Mouse (Mus musculus) adrenal gland, adult 2 months (tissue): ENCODE results near the gene Hhat. TPM values are rescaled to one million over a fixed set of nuclear protein-coding genes. Genes with fewer than 3 reads are reported as not detected.

Experiments used
- polyA plus RNA-seq: library from polyadenylated mRNA; depleted of rRNA; stranded (reverse); fragments of >200 nt; gene quantifications from 2 replicates; pipeline ENCODE4 v1.2.3, GENCODE M21; 2012; rRNA removed
- total RNA-seq, 2 experiments: library from RNA; stranded (reverse); gene quantifications; 2 replicates each; pipeline ENCODE4 v1.2.3; 2021

Hhat gene
- total and polyA plus RNA-seq, 3 experiments, result 4.9 to 12.8 (median 5.6) TPM

Other genes with a start within 250 kb of the Hhat start
- gene Sertad4, start 84.5 kb upstream of the Hhat start, total RNA-seq, result 1 to 10 TPM; 4.4 to 7.9 TPM
- 4.1 and 5.2 TPM in 2 replicates for gene Sertad4, start 84.5 kb upstream of the Hhat start, polyA plus RNA-seq